Mouse (Mus musculus): ENCODE measurements around the gene Polm. TPM values are rescaled to one million over a fixed set of nuclear protein-coding genes. Genes with fewer than 3 reads are reported as not detected.
A peak's percentile ranks its signal among the peaks of the same experiment; 100 is the strongest.

The Polm gene
- polyA plus RNA-seq, 1 experiment from 2014 or later = 6.5 TPM

- Histone ChIP-seq H3K4me1 (replicated peaks) (peaks cover 10% of the 10 kb centered on the region; the same call in 1 of the 2 replicates), H3K27me3 (no peaks in the 10 kb centered on the region), H3K9ac (replicated peaks) (no peak overlapping the region), H3K4me2 (replicated peaks) (no peak overlapping the region), H3K36me3 (peaks cover 48% of the 10 kb centered on the region), H3K9me3 (no peaks in the 10 kb centered on the region), H3K27ac (no peak overlapping the region), H3K4me3 (replicated peaks) (no peak overlapping the region)
- 93% methylated on average over 16 of the region's 16 CpGs for WGBS
- no peak for ATAC-seq
Measured at GRCm38 (mm10) chr11:5801511-5801910, 36.3 kb downstream of the Polm start.

- WGBS = 90% methylated on average over 17 of the region's 17 CpGs
- ATAC-seq = no peak
Measured at GRCm38 (mm10) chr11:5799621-5800490, 38.0 kb downstream of the Polm start.

GRCm38 (mm10) chr11:5797928-5798327, 39.9 kb downstream of the Polm start:
- WGBS = 93% methylated on average over 5 of the region's 5 CpGs
- Histone ChIP-seq H3K9ac (replicated peaks) (no peak overlapping the region), H3K4me3 (replicated peaks) (no peak overlapping the region), H3K9me3 (no peaks in the 10 kb centered on the region), H3K4me2 (replicated peaks) (no peak overlapping the region), H3K4me1 (replicated peaks) (0 out of 2 replicates have a peak, but pooled peaks cover under 1% of the 10 kb centered on the region), H3K36me3 (peaks cover 82% of the 10 kb centered on the region), H3K27me3 (no peaks in the 10 kb centered on the region), H3K27ac (no peak overlapping the region)
- no peak for ATAC-seq

More at GRCm38 (mm10) chr11:5799621-5800490, 38.0 kb downstream of the Polm start:
- H3K4me3 ChIP-seq (replicated peaks) = no peak overlapping the region
- H3K4me1 ChIP-seq (replicated peaks) = peaks cover 10% of the 10 kb centered on the region; the same call in 1 of the 2 replicates
- H3K4me2 ChIP-seq (replicated peaks) = no peak overlapping the region
- no peaks in the 10 kb centered on the region for H3K27me3 ChIP-seq
- peaks cover 65% of the 10 kb centered on the region for H3K36me3 ChIP-seq
- H3K9me3 ChIP-seq = no peaks in the 10 kb centered on the region
- H3K9ac ChIP-seq (replicated peaks) = no peak overlapping the region
- H3K27ac ChIP-seq = no peak overlapping the region

GRCm38 (mm10) chr11:5797371-5797770, 40.4 kb downstream of the Polm start:
- Histone ChIP-seq H3K27me3 (no peaks in the 10 kb centered on the region), H3K9me3 (no peaks in the 10 kb centered on the region), H3K4me3 (replicated peaks) (no peak overlapping the region), H3K27ac (no peak overlapping the region), H3K36me3 (peaks cover 88% of the 10 kb centered on the region), H3K9ac (replicated peaks) (no peak overlapping the region), H3K4me2 (replicated peaks) (no peak overlapping the region), H3K4me1 (replicated peaks) (no peaks in the 10 kb centered on the region)
- WGBS = 70% methylated on average over 11 of the region's 11 CpGs
- no peak for ATAC-seq

GRCm38 (mm10) chr11:5796939-5797338, 40.9 kb downstream of the Polm start:
- 77% methylated on average over 15 of the region's 15 CpGs for WGBS
- Histone ChIP-seq H3K4me1 (replicated peaks) (no peaks in the 10 kb centered on the region), H3K27ac (no peak overlapping the region)

GRCm38 (mm10) chr11:5795706-5796105, 42.1 kb downstream of the Polm start:
- Histone ChIP-seq H3K36me3 (peaks cover 93% of the 10 kb centered on the region), H3K27me3 (no peaks in the 10 kb centered on the region), H3K27ac (no peak overlapping the region), H3K4me2 (replicated peaks) (no peak overlapping the region), H3K4me1 (replicated peaks) (0 out of 2 replicates have a peak, but pooled peaks cover 3% of the 10 kb centered on the region), H3K9me3 (no peaks in the 10 kb centered on the region), H3K4me3 (replicated peaks) (no peak overlapping the region), H3K9ac (replicated peaks) (no peak overlapping the region)
- 94% methylated on average over 7 of the region's 7 CpGs for WGBS
- no peak for ATAC-seq

More at GRCm38 (mm10) chr11:5796939-5797338, 40.9 kb downstream of the Polm start:
- Histone ChIP-seq H3K4me3 (replicated peaks) (no peak overlapping the region), H3K27me3 (no peaks in the 10 kb centered on the region), H3K36me3 (peaks cover 92% of the 10 kb centered on the region), H3K9me3 (no peaks in the 10 kb centered on the region), H3K9ac (replicated peaks) (no peak overlapping the region), H3K4me2 (replicated peaks) (no peak overlapping the region)
- ATAC-seq = no peak

GRCm38 (mm10) chr11:5795290-5795689, 42.5 kb downstream of the Polm start:
- H3K36me3 ChIP-seq = peaks cover 89% of the 10 kb centered on the region
- no peak overlapping the region for H3K4me2 ChIP-seq (replicated peaks)
- no peaks in the 10 kb centered on the region for H3K9me3 ChIP-seq
- ATAC-seq = no peak
- WGBS = 91% methylated on average over 9 of the region's 9 CpGs
- H3K4me1 ChIP-seq (replicated peaks) = peaks cover 3% of the 10 kb centered on the region; the same call in 1 of the 2 replicates
- H3K9ac ChIP-seq (replicated peaks) = no peak overlapping the region
- no peak overlapping the region for H3K27ac ChIP-seq
- H3K27me3 ChIP-seq = no peaks in the 10 kb centered on the region
- no peak overlapping the region for H3K4me3 ChIP-seq (replicated peaks)

- Histone ChIP-seq H3K4me1 (replicated peaks) (peaks cover 30% of the 10 kb centered on the region), H3K27me3 (no peaks in the 10 kb centered on the region), H3K27ac (no peak overlapping the region), H3K4me2 (replicated peaks) (no peak overlapping the region), H3K9ac (replicated peaks) (no peak overlapping the region), H3K4me3 (replicated peaks) (no peak overlapping the region), H3K9me3 (no peaks in the 10 kb centered on the region), H3K36me3 (peaks cover 42% of the 10 kb centered on the region)
- WGBS = 100% methylated on average over 1 of the region's 1 CpGs
- no peak for ATAC-seq
Measured at GRCm38 (mm10) chr11:5790431-5790830, 47.4 kb downstream of the Polm start.

- H3K27me3 ChIP-seq = no peaks in the 10 kb centered on the region
- H3K4me3 ChIP-seq (replicated peaks) = peak overlapping the region; percentile 87
- 94% methylated on average over 3 of the region's 3 CpGs for WGBS
- peaks cover 36% of the 10 kb centered on the region for H3K36me3 ChIP-seq
- no peak overlapping the region for H3K27ac ChIP-seq
- H3K4me1 ChIP-seq (replicated peaks) = peaks cover 30% of the 10 kb centered on the region
- peak overlapping the region; percentile 93 for H3K4me2 ChIP-seq (replicated peaks)
- no peak for ATAC-seq
- no peaks in the 10 kb centered on the region for H3K9me3 ChIP-seq
- H3K9ac ChIP-seq (replicated peaks) = peak overlapping the region; percentile 93; the same call in 1 of the 2 replicates
Measured at GRCm38 (mm10) chr11:5789754-5790333, 48.0 kb downstream of the Polm start.

GRCm38 (mm10) chr11:5789071-5789753, 48.6 kb downstream of the Polm start:
- H3K9ac ChIP-seq (replicated peaks) = peak overlapping the region; percentile 93
- peaks cover 30% of the 10 kb centered on the region for H3K4me1 ChIP-seq (replicated peaks)
- peak overlapping the region; percentile 93 for H3K4me2 ChIP-seq (replicated peaks)
- H3K27me3 ChIP-seq = no peaks in the 10 kb centered on the region
- 80% methylated on average over 6 of the region's 6 CpGs for whole genome bisulfite sequencing
- ATAC-seq = no peak
- H3K27ac ChIP-seq = peak overlapping the region; percentile 91; the same call in 1 of the 2 replicates
- no peaks in the 10 kb centered on the region for H3K9me3 ChIP-seq
- H3K36me3 ChIP-seq = peaks cover 30% of the 10 kb centered on the region
- H3K4me3 ChIP-seq (replicated peaks) = peak overlapping the region; percentile 87

GRCm38 (mm10) chr11:5788056-5789014, 49.5 kb downstream of the Polm start, which contains the start of gene Dbnl:
Dbnl (plus strand) TSS chr11:5788488.
- peak within 1 kb of the TSS; percentile 93 for H3K9ac ChIP-seq (replicated peaks)
- peaks cover 30% of the 10 kb centered on the region for H3K4me1 ChIP-seq (replicated peaks)
- WGBS = under 1% methylated on average over 74 of the region's 74 CpGs
- H3K27me3 ChIP-seq = no peaks in the 10 kb centered on the region
- peak within 1 kb of the TSS; percentile 93 for H3K4me2 ChIP-seq (replicated peaks)
- H3K9me3 ChIP-seq = no peaks in the 10 kb centered on the region
- peak; percentile 98 for ATAC-seq
- peak within 1 kb of the TSS; percentile 87 for H3K4me3 ChIP-seq (replicated peaks)
- peaks cover 27% of the 10 kb centered on the region for H3K36me3 ChIP-seq
- peak within 1 kb of the TSS; percentile 91 for H3K27ac ChIP-seq
